Comparison of ENCODE assay signal across 10 mouse cellular contexts in genomic region chr3:89225918-89226317, GRCm38 (mm10). TPM values are rescaled to one million over a fixed set of nuclear protein-coding genes. Genes with fewer than 3 reads are reported as not detected.
DNase-seq lines count a peak whose midpoint lies in the region; ATAC-seq and TF ChIP-seq lines count a peak whose summit lies in the region.
"Had no signal": no experiment of that assay in that cellular context is flagged by ENCODE, and none has a peak within 500 bp of the region (broad histone marks: within the 10 kb centered on the region; RNA-seq: fewer than 3 reads in every experiment).

No protein-coding gene starts in this region.

- no peaks in the 10 kb centered on the region for H3K9me3 ChIP-seq in kidney, embryonic 14.5 days (ENCODE audit: control insufficient read depth, low read length)
- H3K9me3 ChIP-seq in hindbrain, embryonic 11.5 days (ENCODE audit: control insufficient read depth, low read length): no peaks in the 10 kb centered on the region
- H3K9me3 ChIP-seq in liver, embryonic 11.5 days (ENCODE audit: control insufficient read depth, low read length): no peaks in the 10 kb centered on the region

- TF ChIP-seq CTCF in brain, embryonic 14.5 days (IDR thresholded peaks at IDR 0.05; ENCODE audit: borderline replicate concordance, extremely low read depth, insufficient read depth, insufficient read length): no peak
- TF ChIP-seq CTCF in gastrocnemius, adult 2 months (IDR thresholded peaks at IDR 0.05): no peak

- H3K27me3 ChIP-seq in kidney, embryonic 14.5 days (ENCODE audit: control insufficient read depth, insufficient read depth, low read length): no peaks in the 10 kb centered on the region
- H3K27me3 ChIP-seq in hindbrain, embryonic 11.5 days (ENCODE audit: control insufficient read depth, insufficient read depth, low read length): 0 out of 2 replicates have a peak, but pooled peaks cover 2% of the 10 kb centered on the region
- H3K27me3 ChIP-seq in liver, embryonic 11.5 days (replicated peaks; ENCODE audit: control insufficient read depth, insufficient read depth, low read length): peaks cover 38% of the 10 kb centered on the region

- no peak for DNase-seq in kidney, postnatal 36 days
- peak; percentile 97 for DNase-seq in brain, embryonic 14.5 days (ENCODE audit: low read depth)
- peak; percentile 91 for DNase-seq in hindbrain, embryonic 11.5 days (ENCODE audit: low spot score)
- DNase-seq in neural tube, embryonic 10.5 days (ENCODE audit: extremely low spot score, low spot score): peak; percentile 68
- no peak for DNase-seq in liver, embryonic 11.5 days (ENCODE audit: low spot score)
- DNase-seq in gastrocnemius, adult 2 months: no peak
- DNase-seq: cerebellum, adult 11-12 months had no signal

- no peak for ATAC-seq in kidney, embryonic 14.5 days (ENCODE audit: low FRiP score, low TSS enrichment)
- ATAC-seq in hindbrain, embryonic 11.5 days (ENCODE audit: low FRiP score): peak; percentile 77
- no peak for ATAC-seq in liver, embryonic 11.5 days (replicated peaks; ENCODE audit: low FRiP score)
- ATAC-seq in cerebellum, adult (ENCODE audit: insufficient number of reproducible peaks, low FRiP score, low TSS enrichment): no peak

- H3K4me3 ChIP-seq in kidney, embryonic 14.5 days (ENCODE audit: low read length): no peak overlapping the region
- H3K4me3 ChIP-seq in hindbrain, embryonic 11.5 days (ENCODE audit: low read depth, low read length): peak overlapping the region; percentile 84
- no peak overlapping the region for H3K4me3 ChIP-seq in liver, embryonic 11.5 days (ENCODE audit: low read depth, low read length)
- no peak overlapping the region for H3K4me3 ChIP-seq in gastrocnemius, adult 2 months
- H3K4me3 ChIP-seq: myocyte had no signal

- TF ChIP-seq POLR2A in brain, embryonic 14.5 days (IDR thresholded peaks at IDR 0.05; ENCODE audit: borderline replicate concordance, extremely low read depth, insufficient read depth, insufficient read length, poor library complexity, severe bottlenecking): peak; percentile 23; the same call in 1 of the 2 replicates

- peak overlapping the region; percentile 87 for H3K4me2 ChIP-seq in kidney, embryonic 14.5 days (replicated peaks; ENCODE audit: low read depth, low read length)
- H3K4me2 ChIP-seq in hindbrain, embryonic 11.5 days (replicated peaks; ENCODE audit: low read depth, low read length): peak overlapping the region; percentile 84
- no peak overlapping the region for H3K4me2 ChIP-seq in liver, embryonic 11.5 days

- no peak overlapping the region for H3K27ac ChIP-seq in kidney, embryonic 14.5 days (ENCODE audit: low read depth, low read length)
- peak overlapping the region; percentile 84 for H3K27ac ChIP-seq in hindbrain, embryonic 11.5 days (ENCODE audit: low read depth, low read length)
- H3K27ac ChIP-seq in liver, embryonic 11.5 days (ENCODE audit: low read depth, low read length): no peak overlapping the region
- H3K27ac ChIP-seq in gastrocnemius, adult 2 months: no peak overlapping the region

- H3K9ac ChIP-seq in kidney, embryonic 14.5 days (ENCODE audit: low read depth, low read length): no peak overlapping the region
- peak overlapping the region; percentile 83 for H3K9ac ChIP-seq in hindbrain, embryonic 11.5 days (ENCODE audit: low read depth, low read length)
- H3K9ac ChIP-seq in liver, embryonic 11.5 days (ENCODE audit: low read depth, low read length): no peak overlapping the region; the same call in 1 of the 2 replicates

- intact Hi-C loops in gastrocnemius, adult 2 months (cut with DNase I): no loop called here

- H3K36me3 ChIP-seq in kidney, embryonic 14.5 days (ENCODE audit: control insufficient read depth, insufficient read depth, low read length): peaks cover 3% of the 10 kb centered on the region; the same call in 1 of the 2 replicates
- peaks cover 4% of the 10 kb centered on the region; the same call in 1 of the 2 replicates for H3K36me3 ChIP-seq in hindbrain, embryonic 11.5 days (ENCODE audit: control insufficient read depth, insufficient read depth, low read length)
- no peaks in the 10 kb centered on the region for H3K36me3 ChIP-seq in liver, embryonic 11.5 days (ENCODE audit: control insufficient read depth, insufficient read depth, low read length)

- 32% methylated on average over 4 of the region's 4 CpGs for WGBS in kidney, embryonic 14.5 days
- 27% methylated on average over 4 of the region's 4 CpGs for WGBS in hindbrain, embryonic 11.5 days
- 41% methylated on average over 4 of the region's 4 CpGs for WGBS in liver, embryonic 11.5 days

- peaks cover 23% of the 10 kb centered on the region; the same call in 1 of the 2 replicates for H3K4me1 ChIP-seq in kidney, embryonic 14.5 days (ENCODE audit: control insufficient read depth, insufficient read depth, low read length)
- peaks cover 18% of the 10 kb centered on the region for H3K4me1 ChIP-seq in hindbrain, embryonic 11.5 days (replicated peaks; ENCODE audit: control insufficient read depth, insufficient read depth, low read length)
- H3K4me1 ChIP-seq in liver, embryonic 11.5 days (replicated peaks; ENCODE audit: control insufficient read depth, insufficient read depth, low read length): peaks cover 27% of the 10 kb centered on the region

RNA-seq across cellular contexts. Expression of gene Mtx1, which starts 1.0 kb away (rescaled TPM):
- polyA plus RNA-seq in kidney, embryonic 14.5 days (2014; fragmentation: Nextera tagmentation; extraction: Ambion mirVana): 217 and 259 TPM in 2 replicates
- polyA plus RNA-seq in brain, embryonic 14.5 days (2012; rRNA removed): 146 and 201 TPM in 2 replicates
- polyA plus RNA-seq in hindbrain, embryonic 11.5 days (2014; fragmentation: Nextera tagmentation; extraction: Ambion mirVana): 180 and 181 TPM in 2 replicates
- 219 and 241 TPM in 2 replicates for polyA plus RNA-seq in liver, embryonic 11.5 days (2014; fragmentation: Nextera tagmentation; extraction: Ambion mirVana)
- total RNA-seq in gastrocnemius, adult 2 months (2021): 10 to 100 TPM; 40.7 to 51.4 TPM

RNA-seq across cellular contexts. Expression of gene Muc1, which starts 2.9 kb away (rescaled TPM):
- polyA plus RNA-seq in kidney, embryonic 14.5 days (2014; fragmentation: Nextera tagmentation; extraction: Ambion mirVana): 8.0 and 13.6 TPM in 2 replicates
- 9.3 and 10.0 TPM in 2 replicates for polyA plus RNA-seq in brain, embryonic 14.5 days (2012; rRNA removed)
- polyA plus RNA-seq in hindbrain, embryonic 11.5 days (2014; fragmentation: Nextera tagmentation; extraction: Ambion mirVana): 1.4 and 2.1 TPM in 2 replicates
- polyA plus RNA-seq in liver, embryonic 11.5 days (2014; fragmentation: Nextera tagmentation; extraction: Ambion mirVana): 0.30 and 0.62 TPM in 2 replicates
- under 1 TPM; 0.13 to 0.22 TPM for total RNA-seq in gastrocnemius, adult 2 months (2021)

RNA-seq across cellular contexts. Expression of gene Thbs3, which starts 10.9 kb away (rescaled TPM):
- 12.5 and 13.2 TPM in 2 replicates for polyA plus RNA-seq in kidney, embryonic 14.5 days (2014; fragmentation: Nextera tagmentation; extraction: Ambion mirVana)
- 117 and 168 TPM in 2 replicates for polyA plus RNA-seq in brain, embryonic 14.5 days (2012; rRNA removed)
- polyA plus RNA-seq in hindbrain, embryonic 11.5 days (2014; fragmentation: Nextera tagmentation; extraction: Ambion mirVana): 40.9 and 44.5 TPM in 2 replicates
- polyA plus RNA-seq in liver, embryonic 11.5 days (2014; fragmentation: Nextera tagmentation; extraction: Ambion mirVana): 3.2 and 5.9 TPM in 2 replicates
- total RNA-seq in gastrocnemius, adult 2 months (2021): 10 to 100 TPM in 1 of 2 experiments, 1 to 10 TPM in 1; 6.4 to 10.2 TPM

RNA-seq across cellular contexts. Expression of gene Krtcap2, which starts 19.8 kb away (rescaled TPM):
- polyA plus RNA-seq in kidney, embryonic 14.5 days (2014; fragmentation: Nextera tagmentation; extraction: Ambion mirVana): 321 and 407 TPM in 2 replicates
- 86.7 and 106 TPM in 2 replicates for polyA plus RNA-seq in brain, embryonic 14.5 days (2012; rRNA removed)
- 276 and 289 TPM in 2 replicates for polyA plus RNA-seq in hindbrain, embryonic 11.5 days (2014; fragmentation: Nextera tagmentation; extraction: Ambion mirVana)
- polyA plus RNA-seq in liver, embryonic 11.5 days (2014; fragmentation: Nextera tagmentation; extraction: Ambion mirVana): 246 and 251 TPM in 2 replicates
- total RNA-seq in gastrocnemius, adult 2 months (2021): 10 to 100 TPM; 62.9 to 79.7 TPM

RNA-seq across cellular contexts. Expression of gene Trim46, which starts 20.2 kb away (rescaled TPM):
- 2.8 and 3.6 TPM in 2 replicates for polyA plus RNA-seq in kidney, embryonic 14.5 days (2014; fragmentation: Nextera tagmentation; extraction: Ambion mirVana)
- 131 and 144 TPM in 2 replicates for polyA plus RNA-seq in brain, embryonic 14.5 days (2012; rRNA removed)
- polyA plus RNA-seq in hindbrain, embryonic 11.5 days (2014; fragmentation: Nextera tagmentation; extraction: Ambion mirVana): 9.5 and 9.7 TPM in 2 replicates
- polyA plus RNA-seq in liver, embryonic 11.5 days (2014; fragmentation: Nextera tagmentation; extraction: Ambion mirVana): 0.97 and 1.7 TPM in 2 replicates
- total RNA-seq in gastrocnemius, adult 2 months (2021): under 1 TPM; 0.18 to 0.50 TPM

Comparison
In these comparisons a context has a peak if more than half of its experiments do, and no peak if none do; other contexts are left out.
1. DNase-seq: peak in brain, embryonic 14.5 days (single experiment), hindbrain, embryonic 11.5 days (single experiment) and neural tube, embryonic 10.5 days (single experiment); none in kidney, postnatal 36 days (0 of 2), liver, embryonic 11.5 days (single experiment) and gastrocnemius, adult 2 months (single experiment).